Mouse (Mus musculus) C2C12 (cell line): ENCODE results near the gene Magea3. TPM values are rescaled to one million over a fixed set of nuclear protein-coding genes. Genes with fewer than 3 reads are reported as not detected.
"Not testable (repeated sequence)": the region's sequence is repeated elsewhere in the genome, so short reads cannot be mapped to it uniquely, and the experiment has no call there.

ENCODE experiments used
- H3K27me3 ChIP-seq: one replicate; pipeline ENCODE4 v1.6.1; 2011; ENCODE audit not compliant: control insufficient read depth, insufficient read depth, insufficient read length
- H3K36me3 ChIP-seq: one replicate; pipeline ENCODE4 v1.6.1; 2011; ENCODE audit not compliant: control insufficient read depth, insufficient read depth
- H3K4me3 ChIP-seq: one replicate; pipeline ENCODE4 v1.5.1; 2011; ENCODE audit warnings: mild to moderate bottlenecking, control low read depth; ENCODE audit not compliant: poor library complexity, insufficient read depth, severe bottlenecking
- H3K79me2 ChIP-seq: one replicate; pipeline ENCODE4 v1.6.1; 2011; ENCODE audit not compliant: control insufficient read depth, insufficient read depth
- H3K79me3 ChIP-seq: one replicate; pipeline ENCODE4 v1.6.1; 2011; ENCODE audit warnings: low read depth, control low read depth
- H3ac ChIP-seq: one replicate; pipeline ENCODE3; 2011; ENCODE audit warnings: low read depth; ENCODE audit not compliant: control insufficient read depth, insufficient read length
- long read RNA-seq, 2 experiments: library from polyadenylated mRNA; unstranded; transcript quantifications; one replicate each; pipeline ENCODE4 v2.0.0; 2019 to 2020
- polyA plus RNA-seq: library from polyadenylated mRNA; unstranded; fragments of >200 nt; fragmentation: generic; extraction: Trizol; gene quantifications from one replicate; pipeline ENCODE4 v1.2.1, GENCODE M21; 2012; ENCODE audit warnings: missing spikeins

Magea3 gene
- polyA plus RNA-seq = 0.18 TPM
- long read RNA-seq, experiment 1 = 0 reads
- long read RNA-seq, experiment 2 = 0 reads

DNA sequence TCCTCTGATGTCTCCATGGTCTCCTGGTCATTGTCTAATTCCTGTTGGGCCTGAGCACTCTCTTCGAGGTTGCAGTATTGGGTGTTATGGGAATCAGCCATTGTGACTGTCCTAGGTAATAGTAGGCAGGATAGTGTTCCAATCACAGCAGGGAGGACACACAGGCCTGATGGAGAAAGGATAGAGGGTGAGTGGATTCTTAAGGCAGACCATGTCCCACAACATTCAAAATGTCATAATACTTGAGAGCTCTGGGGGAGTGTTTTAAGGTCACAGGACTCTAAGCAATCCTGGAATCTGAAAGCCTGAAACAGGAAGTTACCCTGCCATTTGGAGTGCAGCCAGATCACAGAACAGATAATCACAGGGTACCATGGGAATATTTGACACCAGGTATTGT lies at the start of gene Magea3:
Gene Magea3, minus strand, starts transcription at position 101 of the 400 bp plus-strand sequence.
- H3K4me3 ChIP-seq, H3ac ChIP-seq, H3K79me2 ChIP-seq, H3K36me3 ChIP-seq, H3K27me3 ChIP-seq, H3K79me3 ChIP-seq: not testable (repeated sequence)

DNA sequence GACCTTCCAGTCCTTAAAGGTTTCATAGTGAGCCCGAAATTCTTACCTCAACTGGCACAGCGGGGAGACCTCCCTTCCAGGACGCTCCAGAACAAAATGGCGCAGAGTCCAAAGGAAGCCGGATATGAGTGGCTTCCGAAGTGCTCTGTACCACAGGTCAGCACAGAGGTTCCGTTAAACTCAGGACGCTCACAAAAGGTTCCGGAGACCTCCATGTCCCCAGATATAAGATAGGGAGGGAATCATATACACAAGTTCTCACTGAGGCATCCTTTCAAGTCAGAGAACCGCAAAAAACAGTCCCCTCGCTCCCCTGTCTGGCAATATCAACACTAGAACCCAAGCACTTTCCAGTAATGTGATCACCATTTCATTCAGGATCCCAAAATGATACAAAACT lies 46.4 kb upstream of the Magea3 start, which contains the start of gene Magea8:
Gene Magea8, minus strand, starts transcription at position 101 of the 400 bp plus-strand sequence.
- H3K36me3 ChIP-seq, H3ac ChIP-seq, H3K27me3 ChIP-seq, H3K79me2 ChIP-seq, H3K4me3 ChIP-seq, H3K79me3 ChIP-seq: not testable (repeated sequence)

- not testable (repeated sequence) for H3K79me3 ChIP-seq, H3K4me3 ChIP-seq, H3K27me3 ChIP-seq, H3ac ChIP-seq, H3K36me3 ChIP-seq, H3K79me2 ChIP-seq
These were observed 13.4 kb downstream of the Magea3 start, which contains the start of gene Magea6 for GRCm38 (mm10) chrX:154935887-154936286. Magea6 (minus strand) TSS chrX:154935987.

Other genes starting within 250 kb of the Magea3 start
- not detected for gene Cldn34b1, start 59.2 kb downstream of the Magea3 start, polyA plus RNA-seq
- gene Magea6, start 13.5 kb downstream of the Magea3 start, polyA plus RNA-seq = 0.04 TPM
- 0.74 TPM for gene Magea8, start 46.3 kb upstream of the Magea3 start, polyA plus RNA-seq
- gene Magea5, start 113.6 kb upstream of the Magea3 start, polyA plus RNA-seq = 0.49 TPM
- not detected for gene Magea1, start 140.3 kb upstream of the Magea3 start, polyA plus RNA-seq
- gene Magea2, start 144.2 kb upstream of the Magea3 start, polyA plus RNA-seq = 0.20 TPM
- not detected for gene Cldn34b2, start 178.9 kb upstream of the Magea3 start, polyA plus RNA-seq